ENCODE assay signal across 28 mouse cellular contexts in genomic region chr2:51085155-51085554, GRCm38 (mm10).
DNase-seq lines count a peak whose midpoint lies in the region; ATAC-seq and TF ChIP-seq lines count a peak whose summit lies in the region.
"Had no signal": no experiment of that assay in that cellular context is flagged by ENCODE, and none has a peak within 500 bp of the region (broad histone marks: within the 10 kb centered on the region; RNA-seq: fewer than 3 reads in every experiment).

No protein-coding gene starts in this region.

- 57% methylated on average over 11 of the region's 11 CpGs for WGBS in hindbrain, embryonic 10.5 days
- 24% methylated on average over 11 of the region's 11 CpGs for WGBS in hindbrain, embryonic 14.5 days
- 47% methylated on average over 11 of the region's 11 CpGs for WGBS in midbrain, embryonic 12.5 days
- 36% methylated on average over 11 of the region's 11 CpGs for WGBS in midbrain, postnatal 0 days
- 32% methylated on average over 11 of the region's 11 CpGs for WGBS in hindbrain, embryonic 13.5 days

- ATAC-seq in hindbrain, embryonic 14.5 days (ENCODE audit: low FRiP score), result no peak
- ATAC-seq in midbrain, embryonic 12.5 days (ENCODE audit: low FRiP score, low read depth), result no peak
- ATAC-seq in midbrain, postnatal 0 days (ENCODE audit: low FRiP score), result no peak
- no peak for ATAC-seq in hindbrain, embryonic 13.5 days (ENCODE audit: low FRiP score)
- ATAC-seq: CD4-positive, CD25-positive, alpha-beta regulatory T cell, adult 4 months; inflammation-experienced regulatory T-cells, adult 6 months had no signal

- no peaks in the 10 kb centered on the region for H3K27me3 ChIP-seq in hindbrain, embryonic 10.5 days (ENCODE audit: insufficient read depth, poor library complexity, severe bottlenecking)
- no peaks in the 10 kb centered on the region for H3K27me3 ChIP-seq in hindbrain, embryonic 14.5 days (ENCODE audit: control insufficient read depth, insufficient read depth, low read length)
- no peaks in the 10 kb centered on the region for H3K27me3 ChIP-seq in midbrain, embryonic 12.5 days
- H3K27me3 ChIP-seq in midbrain, postnatal 0 days (ENCODE audit: insufficient read depth, low read length), result no peaks in the 10 kb centered on the region
- H3K27me3 ChIP-seq in hindbrain, embryonic 13.5 days, result no peaks in the 10 kb centered on the region
- H3K27me3 ChIP-seq: embryonic facial prominence, embryonic 12.5 days; limb, embryonic 13.5 days; lung, embryonic 15.5 days had no signal

- peaks cover 81% of the 10 kb centered on the region for H3K4me1 ChIP-seq in hindbrain, embryonic 10.5 days (replicated peaks)
- peaks cover 47% of the 10 kb centered on the region for H3K4me1 ChIP-seq in hindbrain, embryonic 14.5 days (replicated peaks; ENCODE audit: control insufficient read depth, insufficient read depth, low read length)
- H3K4me1 ChIP-seq in midbrain, embryonic 12.5 days, result peaks cover 68% of the 10 kb centered on the region
- H3K4me1 ChIP-seq in midbrain, postnatal 0 days (ENCODE audit: insufficient read depth, low read length), result 0 out of 2 replicates have a peak, but pooled peaks cover 9% of the 10 kb centered on the region
- peaks cover 73% of the 10 kb centered on the region for H3K4me1 ChIP-seq in hindbrain, embryonic 13.5 days (replicated peaks)

- peak overlapping the region; percentile 79 for H3K27ac ChIP-seq in hindbrain, embryonic 10.5 days
- H3K27ac ChIP-seq in hindbrain, embryonic 14.5 days, result no peak overlapping the region
- peak overlapping the region; percentile 58 for H3K27ac ChIP-seq in midbrain, embryonic 12.5 days (replicated peaks)
- no peak overlapping the region for H3K27ac ChIP-seq in midbrain, postnatal 0 days (ENCODE audit: low read depth, low read length)
- peak overlapping the region; percentile 52; the same call in 1 of the 2 replicates for H3K27ac ChIP-seq in hindbrain, embryonic 13.5 days
- no peak overlapping the region for H3K27ac ChIP-seq in gastrocnemius, adult 2 months
- H3K27ac ChIP-seq: embryonic facial prominence, embryonic 12.5 days; layer of hippocampus, adult 2 months; left cerebral cortex, adult 2 months; limb, embryonic 13.5 days; lung, embryonic 15.5 days had no signal

- no peaks in the 10 kb centered on the region for H3K9me3 ChIP-seq in hindbrain, embryonic 10.5 days
- no peaks in the 10 kb centered on the region for H3K9me3 ChIP-seq in hindbrain, embryonic 14.5 days (ENCODE audit: control insufficient read depth, low read length)
- no peaks in the 10 kb centered on the region for H3K9me3 ChIP-seq in midbrain, embryonic 12.5 days
- H3K9me3 ChIP-seq in midbrain, postnatal 0 days (ENCODE audit: low read length), result no peaks in the 10 kb centered on the region
- no peaks in the 10 kb centered on the region for H3K9me3 ChIP-seq in hindbrain, embryonic 13.5 days
- H3K9me3 ChIP-seq: embryonic facial prominence, embryonic 12.5 days; heart, embryonic 12.5 days; limb, embryonic 13.5 days; lung, embryonic 15.5 days had no signal

- TF ChIP-seq CTCF in midbrain, postnatal 0 days (IDR thresholded peaks at IDR 0.05), result no peak
- no peak for TF ChIP-seq CTCF in gastrocnemius, adult 2 months (IDR thresholded peaks at IDR 0.05)

- H3K36me3 ChIP-seq in hindbrain, embryonic 10.5 days, result no peaks in the 10 kb centered on the region
- H3K36me3 ChIP-seq in hindbrain, embryonic 14.5 days (replicated peaks; ENCODE audit: control insufficient read depth, insufficient read depth), result no peaks in the 10 kb centered on the region
- H3K36me3 ChIP-seq in midbrain, embryonic 12.5 days, result no peaks in the 10 kb centered on the region
- H3K36me3 ChIP-seq in midbrain, postnatal 0 days (ENCODE audit: insufficient read depth, low read length), result no peaks in the 10 kb centered on the region
- no peaks in the 10 kb centered on the region for H3K36me3 ChIP-seq in hindbrain, embryonic 13.5 days
- H3K36me3 ChIP-seq: embryonic facial prominence, embryonic 12.5 days; heart, embryonic 12.5 days; limb, embryonic 13.5 days; lung, embryonic 15.5 days had no signal

- intact Hi-C loops in gastrocnemius, adult 2 months (cut with DNase I), result no loop called here

- H3K4me3 ChIP-seq in hindbrain, embryonic 10.5 days, result no peak overlapping the region
- no peak overlapping the region for H3K4me3 ChIP-seq in hindbrain, embryonic 14.5 days (replicated peaks; ENCODE audit: low read length)
- no peak overlapping the region for H3K4me3 ChIP-seq in midbrain, embryonic 12.5 days
- H3K4me3 ChIP-seq in midbrain, postnatal 0 days (ENCODE audit: low read depth, low read length), result no peak overlapping the region
- H3K4me3 ChIP-seq in hindbrain, embryonic 13.5 days, result no peak overlapping the region
- no peak overlapping the region for H3K4me3 ChIP-seq in gastrocnemius, adult 2 months
- H3K4me3 ChIP-seq: embryonic facial prominence, embryonic 12.5 days; heart, embryonic 12.5 days; layer of hippocampus, adult 2 months; left cerebral cortex, adult 2 months; limb, embryonic 13.5 days; lung, embryonic 15.5 days had no signal

- no peak overlapping the region for H3K4me2 ChIP-seq in hindbrain, embryonic 14.5 days (replicated peaks)
- no peak overlapping the region for H3K4me2 ChIP-seq in midbrain, embryonic 12.5 days (replicated peaks)
- H3K4me2 ChIP-seq in midbrain, postnatal 0 days (ENCODE audit: low read depth, low read length, poor library complexity, severe bottlenecking), result no peak overlapping the region
- H3K4me2 ChIP-seq in hindbrain, embryonic 13.5 days, result no peak overlapping the region
- H3K4me2 ChIP-seq: embryonic facial prominence, embryonic 12.5 days; heart, embryonic 12.5 days; limb, embryonic 13.5 days; liver, embryonic 11.5 days; lung, embryonic 15.5 days had no signal

- DNase-seq in hindbrain, embryonic 10.5 days (ENCODE audit: low spot score), result no peak
- DNase-seq in hindbrain, embryonic 14.5 days (ENCODE audit: low spot score), result no peak
- DNase-seq in midbrain, postnatal 0 days (ENCODE audit: low spot score), result no peak
- DNase-seq in gastrocnemius, adult 2 months, result no peak
- no peak for DNase-seq in lung, postnatal 25 days (ENCODE audit: low spot score)
- DNase-seq: adrenal gland, postnatal 10 days; cerebellum, adult 11-12 months; cerebellum, adult 9-11 months; embryo, embryonic 11 days; gastrocnemius, postnatal 25 days; heart, adult 18-20 months; heart, postnatal 4 days; kidney, adult 11 months; kidney, postnatal 25 days; lung, postnatal 36 days; thymus, adult 2 months; thymus, postnatal 36 days had no signal

- no peak overlapping the region for H3K9ac ChIP-seq in hindbrain, embryonic 14.5 days
- H3K9ac ChIP-seq in midbrain, embryonic 12.5 days (replicated peaks), result no peak overlapping the region
- H3K9ac ChIP-seq in midbrain, postnatal 0 days (replicated peaks; ENCODE audit: low read length, poor library complexity, severe bottlenecking), result no peak overlapping the region
- H3K9ac ChIP-seq in hindbrain, embryonic 13.5 days, result no peak overlapping the region
- H3K9ac ChIP-seq: embryonic facial prominence, embryonic 12.5 days; heart, embryonic 12.5 days; limb, embryonic 13.5 days; lung, embryonic 15.5 days had no signal

Comparison
In these comparisons a context has a peak if more than half of its experiments do, and no peak if none do; other contexts are left out.
1. H3K27ac ChIP-seq: peak in hindbrain, embryonic 10.5 days (single experiment), midbrain, embryonic 12.5 days (single experiment) and hindbrain, embryonic 13.5 days (single experiment); none in hindbrain, embryonic 14.5 days (single experiment), midbrain, postnatal 0 days (single experiment) and gastrocnemius, adult 2 months (single experiment).